Mouse (Mus musculus): ENCODE measurements around the gene Mrpl37. TPM values are rescaled to one million over a fixed set of nuclear protein-coding genes. Genes with fewer than 3 reads are reported as not detected.

The Mrpl37 gene
- polyA plus RNA-seq, 1 experiment from 2014 or later = 36.5 TPM

- Histone ChIP-seq H3K36me3 (ENCODE audit: inconsistent target) (peaks cover 6% of the 10 kb centered on the region; the same call in 1 of the 2 replicates), H3K27ac (no peak overlapping the region), H3K79me2 (ENCODE audit: inconsistent target) (no peaks in the 10 kb centered on the region), H3K4me3 (ENCODE audit: inconsistent target) (no peak overlapping the region)
- WGBS (ENCODE audit: missing documents) = 64% methylated on average over 4 of the region's 4 CpGs
These were observed 14.8 kb downstream of the Mrpl37 start for GRCm38 (mm10) chr4:107051889-107052288.

- H3K4me3 ChIP-seq (ENCODE audit: inconsistent target) = no peak overlapping the region
- WGBS (ENCODE audit: missing documents) = 76% methylated on average over 11 of the region's 11 CpGs
- H3K27ac ChIP-seq = no peak overlapping the region
- H3K79me2 ChIP-seq (ENCODE audit: inconsistent target) = no peaks in the 10 kb centered on the region
- no peaks in the 10 kb centered on the region for H3K36me3 ChIP-seq (ENCODE audit: inconsistent target)
These were observed 18.0 kb downstream of the Mrpl37 start for GRCm38 (mm10) chr4:107048568-107049162.

GRCm38 (mm10) chr4:107047806-107048205 is 18.9 kb downstream of the Mrpl37 start:
- WGBS (ENCODE audit: missing documents) = 58% methylated on average over 5 of the region's 5 CpGs
- no peaks in the 10 kb centered on the region for H3K79me2 ChIP-seq (ENCODE audit: inconsistent target)
- no peak overlapping the region for H3K27ac ChIP-seq
- no peak overlapping the region for H3K4me3 ChIP-seq (ENCODE audit: inconsistent target)
- no peaks in the 10 kb centered on the region for H3K36me3 ChIP-seq (ENCODE audit: inconsistent target)

- no peak overlapping the region for H3K4me3 ChIP-seq (ENCODE audit: inconsistent target)
- 96% methylated on average over 13 of the region's 13 CpGs for WGBS (ENCODE audit: missing documents)
- H3K79me2 ChIP-seq (ENCODE audit: inconsistent target) = no peaks in the 10 kb centered on the region
- H3K36me3 ChIP-seq (ENCODE audit: inconsistent target) = 0 out of 2 replicates have a peak, but pooled peaks cover 9% of the 10 kb centered on the region
- no peak overlapping the region for H3K27ac ChIP-seq
These were observed 21.5 kb downstream of the Mrpl37 start for GRCm38 (mm10) chr4:107045188-107045587.

- H3K4me3 ChIP-seq (ENCODE audit: inconsistent target) = no peak overlapping the region
- H3K27ac ChIP-seq = no peak overlapping the region
- no peaks in the 10 kb centered on the region for H3K79me2 ChIP-seq (ENCODE audit: inconsistent target)
- WGBS (ENCODE audit: missing documents) = 37% methylated on average over 6 of the region's 6 CpGs
- H3K36me3 ChIP-seq (ENCODE audit: inconsistent target) = peaks cover 12% of the 10 kb centered on the region; the same call in 1 of the 2 replicates
These were observed 24.4 kb downstream of the Mrpl37 start for GRCm38 (mm10) chr4:107042304-107042703.

GRCm38 (mm10) chr4:107039270-107039669 is 27.4 kb downstream of the Mrpl37 start:
- Histone ChIP-seq H3K27ac (no peak overlapping the region), H3K4me3 (ENCODE audit: inconsistent target) (no peak overlapping the region), H3K79me2 (ENCODE audit: inconsistent target) (no peaks in the 10 kb centered on the region), H3K36me3 (ENCODE audit: inconsistent target) (peaks cover 12% of the 10 kb centered on the region; the same call in 1 of the 2 replicates)
- WGBS (ENCODE audit: missing documents) = 98% methylated on average over 8 of the region's 8 CpGs

- Histone ChIP-seq H3K36me3 (ENCODE audit: inconsistent target) (peaks cover 12% of the 10 kb centered on the region; the same call in 1 of the 2 replicates), H3K4me3 (ENCODE audit: inconsistent target) (no peak overlapping the region), H3K79me2 (ENCODE audit: inconsistent target) (no peaks in the 10 kb centered on the region), H3K27ac (no peak overlapping the region)
- 91% methylated on average over 4 of the region's 4 CpGs for WGBS (ENCODE audit: missing documents)
These were observed 28.4 kb downstream of the Mrpl37 start for GRCm38 (mm10) chr4:107038303-107038702.

- 100% methylated on average over 2 of the region's 2 CpGs for WGBS (ENCODE audit: missing documents)
- Histone ChIP-seq H3K36me3 (ENCODE audit: inconsistent target) (peaks cover 12% of the 10 kb centered on the region; the same call in 1 of the 2 replicates), H3K4me3 (ENCODE audit: inconsistent target) (no peak overlapping the region)
These were observed 29.7 kb downstream of the Mrpl37 start for GRCm38 (mm10) chr4:107036985-107037384.

GRCm38 (mm10) chr4:107035689-107036088 is 31.0 kb downstream of the Mrpl37 start:
- Histone ChIP-seq H3K27ac (no peak overlapping the region), H3K4me3 (ENCODE audit: inconsistent target) (no peak overlapping the region), H3K36me3 (ENCODE audit: inconsistent target) (peaks cover 5% of the 10 kb centered on the region; the same call in 1 of the 2 replicates), H3K79me2 (ENCODE audit: inconsistent target) (no peaks in the 10 kb centered on the region)
- WGBS (ENCODE audit: missing documents) = 91% methylated on average over 4 of the region's 4 CpGs

More at GRCm38 (mm10) chr4:107036985-107037384, 29.7 kb downstream of the Mrpl37 start:
- H3K79me2 ChIP-seq (ENCODE audit: inconsistent target) = no peaks in the 10 kb centered on the region
- H3K27ac ChIP-seq = no peak overlapping the region

- Histone ChIP-seq H3K79me2 (ENCODE audit: inconsistent target) (no peaks in the 10 kb centered on the region), H3K4me3 (ENCODE audit: inconsistent target) (no peak overlapping the region), H3K27ac (no peak overlapping the region), H3K36me3 (ENCODE audit: inconsistent target) (no peaks in the 10 kb centered on the region)
- 87% methylated on average over 8 of the region's 8 CpGs for WGBS (ENCODE audit: missing documents)
These were observed 40.2 kb downstream of the Mrpl37 start for GRCm38 (mm10) chr4:107026451-107026850.

- Histone ChIP-seq H3K36me3 (ENCODE audit: inconsistent target) (no peaks in the 10 kb centered on the region), H3K79me2 (ENCODE audit: inconsistent target) (no peaks in the 10 kb centered on the region), H3K27ac (no peak overlapping the region), H3K4me3 (ENCODE audit: inconsistent target) (no peak overlapping the region)
- 87% methylated on average over 5 of the region's 5 CpGs for WGBS (ENCODE audit: missing documents)
These were observed 41.3 kb downstream of the Mrpl37 start for GRCm38 (mm10) chr4:107025369-107025768.

- no peak overlapping the region for H3K4me3 ChIP-seq (ENCODE audit: inconsistent target)
- WGBS (ENCODE audit: missing documents) = 92% methylated on average over 5 of the region's 7 CpGs
- H3K27ac ChIP-seq = no peak overlapping the region
- no peaks in the 10 kb centered on the region for H3K79me2 ChIP-seq (ENCODE audit: inconsistent target)
- no peaks in the 10 kb centered on the region for H3K36me3 ChIP-seq (ENCODE audit: inconsistent target)
These were observed 41.8 kb downstream of the Mrpl37 start for GRCm38 (mm10) chr4:107024899-107025298.

- no peaks in the 10 kb centered on the region for H3K36me3 ChIP-seq (ENCODE audit: inconsistent target)
- H3K4me3 ChIP-seq (ENCODE audit: inconsistent target) = no peak overlapping the region
- no peaks in the 10 kb centered on the region for H3K79me2 ChIP-seq (ENCODE audit: inconsistent target)
- no peak overlapping the region for H3K27ac ChIP-seq
- 79% methylated on average over 3 of the region's 3 CpGs for whole genome bisulfite sequencing (ENCODE audit: missing documents)
These were observed 45.2 kb downstream of the Mrpl37 start for GRCm38 (mm10) chr4:107021464-107021863.

GRCm38 (mm10) chr4:107020287-107021000 is 46.2 kb downstream of the Mrpl37 start:
- no peak overlapping the region for H3K4me3 ChIP-seq (ENCODE audit: inconsistent target)
- no peak overlapping the region for H3K27ac ChIP-seq
- H3K36me3 ChIP-seq (ENCODE audit: inconsistent target) = no peaks in the 10 kb centered on the region
- H3K79me2 ChIP-seq (ENCODE audit: inconsistent target) = no peaks in the 10 kb centered on the region
- WGBS (ENCODE audit: missing documents) = 76% methylated on average over 5 of the region's 5 CpGs

- 96% methylated on average over 7 of the region's 7 CpGs for WGBS (ENCODE audit: missing documents)
- no peaks in the 10 kb centered on the region for H3K36me3 ChIP-seq (ENCODE audit: inconsistent target)
- no peak overlapping the region for H3K4me3 ChIP-seq (ENCODE audit: inconsistent target)
- H3K27ac ChIP-seq = no peak overlapping the region
- H3K79me2 ChIP-seq (ENCODE audit: inconsistent target) = no peaks in the 10 kb centered on the region
These were observed 47.6 kb downstream of the Mrpl37 start for GRCm38 (mm10) chr4:107019027-107019426.
